Comparison of ENCODE assay signal across 20 mouse cellular contexts in genomic region chr16:87420662-87421061, GRCm38 (mm10).
"Had no signal": no experiment of that assay in that cellular context is flagged by ENCODE, and none has a peak within 500 bp of the region (broad histone marks: within the 10 kb centered on the region; RNA-seq: fewer than 3 reads in every experiment).

No protein-coding gene starts in this region.

- DNase-seq: liver, postnatal 0 days; lung, adult 2 months; lung, postnatal 14 days; lung, postnatal 36 days; retina, postnatal 1 day; right cerebral cortex, adult 18-20 months; right cerebral cortex, postnatal 25 days; right cerebral cortex, postnatal 4 days; spleen, adult 18-20 months; thymus, adult 18-20 months; thymus, postnatal 14 days; thymus, postnatal 36 days had no signal

- H3K4me3 ChIP-seq: lung, embryonic 15.5 days; megakaryocyte, embryonic 14.5 days; midbrain, embryonic 13.5 days; midbrain, embryonic 15.5 days; neural tube, embryonic 12.5 days had no signal

- H3K9me3 ChIP-seq: lung, embryonic 15.5 days had no signal

- H3K4me2 ChIP-seq: lung, embryonic 15.5 days; midbrain, embryonic 11.5 days; midbrain, embryonic 13.5 days; midbrain, embryonic 15.5 days; neural tube, embryonic 12.5 days had no signal

- H3K9ac ChIP-seq: liver, postnatal 0 days; lung, embryonic 15.5 days; midbrain, embryonic 13.5 days; midbrain, embryonic 15.5 days; neural tube, embryonic 12.5 days had no signal

- H3K4me1 ChIP-seq: lung, embryonic 15.5 days; megakaryocyte, embryonic 14.5 days; midbrain, embryonic 13.5 days; midbrain, embryonic 15.5 days; neural tube, embryonic 12.5 days had no signal

- ATAC-seq: liver, postnatal 0 days; lung, postnatal 0 days; midbrain, embryonic 13.5 days; midbrain, embryonic 15.5 days had no signal

- H3K27ac ChIP-seq: lung, embryonic 15.5 days; macrophage; midbrain, embryonic 13.5 days; midbrain, embryonic 15.5 days; neural tube, embryonic 12.5 days had no signal

- H3K27me3 ChIP-seq: lung, embryonic 15.5 days; megakaryocyte, embryonic 14.5 days; midbrain, embryonic 13.5 days; midbrain, embryonic 15.5 days; neural tube, embryonic 12.5 days had no signal
